Mouse (Mus musculus) embryonic facial prominence, embryonic 15.5 days (tissue): Measurements from ENCODE around the gene Tex45. TPM values are rescaled to one million over a fixed set of nuclear protein-coding genes. Genes with fewer than 3 reads are reported as not detected.

ENCODE experiments used
- polyA plus RNA-seq: library from polyadenylated mRNA; unstranded; fragments of >200 nt; fragmentation: Nextera tagmentation; extraction: Ambion mirVana; gene quantifications from 2 replicates; pipeline ENCODE4 v1.2.1, GENCODE M21; 2015

Gene Tex45
- polyA plus RNA-seq, 1 experiment from 2014 or later: not detected

Other genes starting within 250 kb of the Tex45 start
- gene Insr, start 191.2 kb upstream of the Tex45 start, polyA plus RNA-seq: 42.2 and 42.6 TPM in 2 replicates
- gene A430078G23Rik, start 117.4 kb upstream of the Tex45 start, polyA plus RNA-seq: 0.17 TPM in 1 of 2 replicates, not detected in the other
- 9.3 and 10.3 TPM in 2 replicates for gene Arhgef18, start 77.9 kb upstream of the Tex45 start, polyA plus RNA-seq
- gene Pex11g, start 3.2 kb upstream of the Tex45 start, polyA plus RNA-seq: 5.9 and 9.7 TPM in 2 replicates
- 48.6 and 53.1 TPM in 2 replicates for gene Zfp358, start 22.3 kb downstream of the Tex45 start, polyA plus RNA-seq
- 55.4 and 65.7 TPM in 2 replicates for gene Mcoln1, start 29.6 kb downstream of the Tex45 start, polyA plus RNA-seq
- 23.8 and 24.3 TPM in 2 replicates for gene Pnpla6, start 44.5 kb downstream of the Tex45 start, polyA plus RNA-seq
- 0.51 and 0.53 TPM in 2 replicates for gene C330021F23Rik, start 97.1 kb downstream of the Tex45 start, polyA plus RNA-seq
- gene Camsap3, start 116.4 kb downstream of the Tex45 start, polyA plus RNA-seq: 15.4 and 16.7 TPM in 2 replicates
- gene Xab2, start 150.5 kb downstream of the Tex45 start, polyA plus RNA-seq: 53.7 and 55.7 TPM in 2 replicates
- gene Pet100, start 150.7 kb downstream of the Tex45 start, polyA plus RNA-seq: 103 and 116 TPM in 2 replicates
- 0.11 and 0.43 TPM in 2 replicates for gene Pcp2, start 154.7 kb downstream of the Tex45 start, polyA plus RNA-seq
- gene Stxbp2, start 160.1 kb downstream of the Tex45 start, polyA plus RNA-seq: 48.4 and 56.0 TPM in 2 replicates
- not detected in 2 replicates for gene Retn, start 184.9 kb downstream of the Tex45 start, polyA plus RNA-seq
- 0.28 and 0.98 TPM in 2 replicates for gene Mcemp1, start 194.9 kb downstream of the Tex45 start, polyA plus RNA-seq
- 8.1 and 10.7 TPM in 2 replicates for gene Fcor, start 201.5 kb downstream of the Tex45 start, polyA plus RNA-seq
- 38.8 and 40.6 TPM in 2 replicates for gene Trappc5, start 205.4 kb downstream of the Tex45 start, polyA plus RNA-seq
- gene Fcer2a, start 223.3 kb downstream of the Tex45 start, polyA plus RNA-seq: 0.16 and 0.26 TPM in 2 replicates
- not detected in 2 replicates for gene Clec4g, start 249.8 kb downstream of the Tex45 start, polyA plus RNA-seq